Mouse (Mus musculus) liver, adult 2 months (tissue): ENCODE measurements around the gene Sema4b. TPM values are rescaled to one million over a fixed set of nuclear protein-coding genes. Genes with fewer than 3 reads are reported as not detected.

Source experiments
- DNase-seq: peaks from one replicate; pipeline ENCODE4 v3.0.0-alpha.2; 2011; ENCODE audit warnings: low read depth, low spot score; ENCODE audit errors: extremely low read depth
- H3K27ac ChIP-seq: fragments of 200-500 bp; replicated peaks from 2 replicates; pipeline ENCODE4 v1.5.1; 2012; ENCODE audit warnings: low read depth, mild to moderate bottlenecking, control low read depth, inconsistent platforms, low read length; ENCODE audit not compliant: insufficient read depth
- H3K27me3 ChIP-seq: fragments of 200-500 bp; 2 replicates; pipeline ENCODE4 v1.6.1; 2012; ENCODE audit warnings: mild to moderate bottlenecking, moderate library complexity, low read length, inconsistent platforms; ENCODE audit not compliant: control insufficient read depth, insufficient read depth
- H3K36me3 ChIP-seq: fragments of 200-500 bp; 2 replicates; pipeline ENCODE4 v1.6.1; 2012; ENCODE audit warnings: low read length, inconsistent platforms; ENCODE audit not compliant: control insufficient read depth, insufficient read depth
- H3K4me1 ChIP-seq: fragments of 200-500 bp; 2 replicates; pipeline ENCODE4 v1.6.1; 2011; ENCODE audit warnings: low read length; ENCODE audit not compliant: control insufficient read depth, insufficient read depth
- H3K4me3 ChIP-seq: fragments of 200-500 bp; 2 replicates; pipeline ENCODE4 v1.5.1; 2011; ENCODE audit warnings: low read depth, mild to moderate bottlenecking, control low read depth, low read length, moderate library complexity; ENCODE audit not compliant: insufficient read depth
- H3K79me2 ChIP-seq: fragments of 200-500 bp; 2 replicates; pipeline ENCODE4 v1.6.1; 2012; ENCODE audit warnings: inconsistent platforms, mild to moderate bottlenecking, low read length, moderate library complexity; ENCODE audit not compliant: control insufficient read depth, insufficient read depth
- H3K9ac ChIP-seq: fragments of 200-500 bp; 2 replicates; pipeline ENCODE4 v1.6.1; 2012; ENCODE audit warnings: low read depth, mild to moderate bottlenecking, control low read depth, inconsistent platforms, low read length
- CTCF ChIP-seq: fragments of 200-500 bp; IDR thresholded peaks from 2 replicates; pipeline ENCODE4 v1.5.1; 2011; ENCODE audit warnings: low read depth, low read length, control low read depth
- POLR2A ChIP-seq: fragments of 200-500 bp; IDR thresholded peaks from 2 replicates; pipeline ENCODE4 v1.6.1; 2011; ENCODE audit warnings: low read length, control low read depth; ENCODE audit not compliant: insufficient read depth; ENCODE audit errors: extremely low read depth
- WGBS: fragments of 180-500 bp; shearing (Covaris S2); methylation state at CpG from one replicate; pipeline ENCODE4 v1.1.7; 2018; 5-methylcytosine and 5-hydroxymethylcytosine counted together
- polyA plus RNA-seq: library from polyadenylated mRNA; depleted of rRNA; stranded (reverse); fragments of >200 nt; gene quantifications from 2 replicates; pipeline ENCODE4 v1.2.3, GENCODE M21; 2012; rRNA removed
- total RNA-seq: library from RNA; depleted of rRNA; stranded (reverse); fragments of >200 nt; gene quantifications from 2 replicates; pipeline ENCODE4 v1.2.3, GENCODE M21; 2014; rRNA removed

Gene Sema4b
- total and polyA plus RNA-seq, 2 experiments: 3.7 to 4.4 TPM

DNA sequence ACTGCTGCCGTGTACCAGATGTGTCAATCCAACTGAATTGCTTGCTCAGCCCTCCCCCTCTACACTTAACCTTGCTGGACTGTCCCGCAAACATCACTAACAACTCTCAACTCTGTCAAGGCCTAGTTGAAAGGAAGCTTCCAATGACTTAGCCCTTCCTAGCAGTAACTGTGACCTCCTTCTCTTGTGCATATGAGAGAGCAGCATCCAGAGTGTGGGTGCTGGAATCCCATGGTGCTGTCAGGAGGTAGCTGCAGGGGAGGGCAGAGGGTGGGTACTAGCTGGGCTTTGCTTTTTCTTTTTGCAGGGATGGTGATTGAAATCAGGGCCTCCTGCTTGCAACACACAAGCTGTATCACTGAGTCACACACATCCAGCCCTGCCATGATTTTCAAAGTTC is 86.8 kb downstream of the Sema4b start:
- no peak overlapping the region for H3K9ac ChIP-seq
- TF ChIP-seq CTCF (no peak), POLR2A (no peak)
- peaks cover 10% of the 10 kb centered on the region for H3K4me1 ChIP-seq
- 93% methylated on average over 2 of the region's 2 CpGs for WGBS
- H3K27ac ChIP-seq: no peak overlapping the region
- H3K36me3 ChIP-seq: peaks cover 23% of the 10 kb centered on the region
- no peak for DNase-seq
- H3K4me3 ChIP-seq: no peak overlapping the region
- H3K79me2 ChIP-seq: no peaks in the 10 kb centered on the region
- no peaks in the 10 kb centered on the region for H3K27me3 ChIP-seq

Other genes starting within 250 kb of the Sema4b start
- 5.4 and 5.6 TPM in 2 replicates for gene Zfp710, start 162.0 kb upstream of the Sema4b start, total RNA-seq
- 9.7 and 12.7 TPM in 2 replicates for gene Zfp710, start 162.0 kb upstream of the Sema4b start, polyA plus RNA-seq
- gene Idh2, start 71.4 kb upstream of the Sema4b start, total RNA-seq: 177 and 195 TPM in 2 replicates
- gene Idh2, start 71.4 kb upstream of the Sema4b start, polyA plus RNA-seq: 163 and 164 TPM in 2 replicates
- 51.7 and 62.5 TPM in 2 replicates for gene Cib1, start 46.0 kb downstream of the Sema4b start, total RNA-seq
- 108 and 114 TPM in 2 replicates for gene Cib1, start 46.0 kb downstream of the Sema4b start, polyA plus RNA-seq
- 1.2 and 1.9 TPM in 2 replicates for gene Gdpgp1, start 46.0 kb downstream of the Sema4b start, total RNA-seq
- gene Gdpgp1, start 46.0 kb downstream of the Sema4b start, polyA plus RNA-seq: 2.1 and 2.2 TPM in 2 replicates
- gene Ttll13, start 59.5 kb downstream of the Sema4b start, total RNA-seq: 0.40 and 0.46 TPM in 2 replicates
- 0.57 and 0.95 TPM in 2 replicates for gene Ttll13, start 59.5 kb downstream of the Sema4b start, polyA plus RNA-seq
- gene Ngrn, start 74.4 kb downstream of the Sema4b start, total RNA-seq: 25.2 and 29.7 TPM in 2 replicates
- gene Ngrn, start 74.4 kb downstream of the Sema4b start, polyA plus RNA-seq: 15.5 and 16.8 TPM in 2 replicates
- gene Vps33b, start 82.8 kb downstream of the Sema4b start, total RNA-seq: 5.7 and 9.1 TPM in 2 replicates
- gene Vps33b, start 82.8 kb downstream of the Sema4b start, polyA plus RNA-seq: 4.8 and 6.1 TPM in 2 replicates
- 0.74 and 1.5 TPM in 2 replicates for gene Prc1, start 107.6 kb downstream of the Sema4b start, total RNA-seq
- gene Prc1, start 107.6 kb downstream of the Sema4b start, polyA plus RNA-seq: 0.21 and 0.32 TPM in 2 replicates
- 1.2 and 1.5 TPM in 2 replicates for gene Rccd1, start 137.6 kb downstream of the Sema4b start, total RNA-seq
- 2.9 and 3.8 TPM in 2 replicates for gene Rccd1, start 137.6 kb downstream of the Sema4b start, polyA plus RNA-seq
- 8.6 and 8.9 TPM in 2 replicates for gene Unc45a, start 154.2 kb downstream of the Sema4b start, total RNA-seq
- gene Unc45a, start 154.2 kb downstream of the Sema4b start, polyA plus RNA-seq: 19.1 and 21.5 TPM in 2 replicates
- gene Hddc3, start 156.3 kb downstream of the Sema4b start, total RNA-seq: 6.9 and 8.7 TPM in 2 replicates
- 28.3 and 58.2 TPM in 2 replicates for gene Hddc3, start 156.3 kb downstream of the Sema4b start, polyA plus RNA-seq
- gene Man2a2, start 184.5 kb downstream of the Sema4b start, total RNA-seq: 9.3 and 13.2 TPM in 2 replicates
- gene Man2a2, start 184.5 kb downstream of the Sema4b start, polyA plus RNA-seq: 26.5 and 45.6 TPM in 2 replicates
- 4.6 and 9.9 TPM in 2 replicates for gene Fes, start 201.1 kb downstream of the Sema4b start, total RNA-seq
- 5.8 and 9.6 TPM in 2 replicates for gene Fes, start 201.1 kb downstream of the Sema4b start, polyA plus RNA-seq
- 26.5 and 42.6 TPM in 2 replicates for gene Furin, start 218.6 kb downstream of the Sema4b start, total RNA-seq
- 152 and 163 TPM in 2 replicates for gene Furin, start 218.6 kb downstream of the Sema4b start, polyA plus RNA-seq